ENCODE assay signal across 8 mouse cellular contexts in the genomic region with DNA sequence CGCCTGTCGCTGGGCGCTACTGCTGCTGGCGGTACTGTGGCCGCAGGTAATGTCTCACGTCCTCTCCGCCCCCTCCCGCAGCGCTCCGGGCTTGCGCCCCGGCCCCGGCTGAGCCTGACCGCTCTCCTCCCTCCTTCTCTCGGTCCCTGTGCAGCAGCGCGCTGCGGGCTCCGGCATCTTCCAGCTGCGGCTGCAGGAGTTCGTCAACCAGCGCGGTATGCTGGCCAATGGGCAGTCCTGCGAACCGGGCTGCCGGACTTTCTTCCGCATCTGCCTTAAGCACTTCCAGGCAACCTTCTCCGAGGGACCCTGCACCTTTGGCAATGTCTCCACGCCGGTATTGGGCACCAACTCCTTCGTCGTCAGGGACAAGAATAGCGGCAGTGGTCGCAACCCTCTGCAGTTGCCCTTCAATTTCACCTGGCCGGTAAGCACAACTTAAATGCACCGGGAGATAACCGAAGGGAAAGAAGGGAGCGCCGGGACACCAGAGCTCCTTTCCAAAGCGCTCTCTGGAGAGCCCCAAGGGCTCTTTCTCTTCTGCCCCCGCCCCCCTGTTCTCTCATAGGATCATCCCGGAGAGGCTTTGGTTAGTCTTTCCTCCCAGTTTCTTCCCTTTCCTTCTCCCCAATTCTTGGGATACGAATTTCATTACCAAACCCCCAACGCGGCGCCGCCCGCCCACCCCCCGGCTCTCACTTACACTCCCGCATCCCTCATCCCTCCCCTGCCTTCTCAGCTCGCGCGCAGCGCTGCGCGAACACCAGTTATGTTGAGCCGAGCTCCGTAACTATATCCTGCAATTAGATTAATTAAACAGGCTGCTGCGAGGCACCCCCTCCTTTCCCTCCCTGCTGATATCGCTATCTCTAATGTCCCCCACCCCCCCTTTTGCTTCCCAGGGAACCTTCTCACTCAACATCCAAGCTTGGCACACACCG. TPM values are rescaled to one million over a fixed set of nuclear protein-coding genes. Genes with fewer than 3 reads are reported as not detected.
DNase-seq lines count a peak whose midpoint lies in the region; ATAC-seq and TF ChIP-seq lines count a peak whose summit lies in the region.

No protein-coding gene starts in this region.

- under 1% methylated on average over 59 of the region's 61 CpGs for WGBS in heart, embryonic 15.5 days
- under 1% methylated on average over 61 of the region's 61 CpGs for WGBS in limb, embryonic 15.5 days
- WGBS in stomach, embryonic 14.5 days = under 1% methylated on average over 61 of the region's 61 CpGs

- H3K36me3 ChIP-seq in heart, embryonic 15.5 days = no peaks in the 10 kb centered on the region
- H3K36me3 ChIP-seq in limb, embryonic 15.5 days = no peaks in the 10 kb centered on the region
- no peaks in the 10 kb centered on the region for H3K36me3 ChIP-seq in stomach, embryonic 14.5 days (ENCODE audit: control insufficient read depth, insufficient read depth, low read length)

- H3K4me3 ChIP-seq in layer of hippocampus, adult 2 months = peak overlapping the region; percentile 58
- peak overlapping the region; percentile 38 for H3K4me3 ChIP-seq in bone marrow macrophage, adult 2 months (ENCODE audit: insufficient read depth, low read length)
- H3K4me3 ChIP-seq in heart, embryonic 15.5 days = peak overlapping the region; percentile 64
- peak overlapping the region; percentile 48 for H3K4me3 ChIP-seq in limb, embryonic 15.5 days
- peak overlapping the region; percentile 51 for H3K4me3 ChIP-seq in stomach, embryonic 14.5 days (ENCODE audit: low read depth, low read length)

- H3K27ac ChIP-seq in layer of hippocampus, adult 2 months = peak overlapping the region; percentile 49
- H3K27ac ChIP-seq in bone marrow macrophage, adult 2 months (ENCODE audit: insufficient read depth, low read depth, low read length) = no peak overlapping the region
- peak overlapping the region; percentile 69 for H3K27ac ChIP-seq in heart, embryonic 15.5 days
- H3K27ac ChIP-seq in limb, embryonic 15.5 days = no peak overlapping the region
- peak overlapping the region; percentile 27; the same call in 1 of the 2 replicates for H3K27ac ChIP-seq in stomach, embryonic 14.5 days (ENCODE audit: low read length)

- no peak for TF ChIP-seq POLR2A in bone marrow macrophage, adult 2 months (IDR thresholded peaks at IDR 0.05; ENCODE audit: borderline replicate concordance, low read depth, low read length)

- no peak for TF ChIP-seq CTCF in layer of hippocampus, adult 2 months (conservative IDR thresholded peaks at IDR 0.05)
- TF ChIP-seq CTCF in bone marrow macrophage, adult 2 months (IDR thresholded peaks at IDR 0.05; ENCODE audit: low read depth, low read length) = no peak

- peak overlapping the region; percentile 65 for H3K9ac ChIP-seq in heart, embryonic 15.5 days
- peak overlapping the region; percentile 11 for H3K9ac ChIP-seq in limb, embryonic 15.5 days
- peak overlapping the region; percentile 14; the same call in 1 of the 2 replicates for H3K9ac ChIP-seq in stomach, embryonic 14.5 days (replicated peaks; ENCODE audit: low read depth, low read length)

- peaks cover 6% of the 10 kb centered on the region for H3K4me1 ChIP-seq in bone marrow macrophage, adult 2 months (ENCODE audit: control insufficient read depth, insufficient read depth, low read length)
- H3K4me1 ChIP-seq in heart, embryonic 15.5 days (replicated peaks) = peaks cover 42% of the 10 kb centered on the region
- peaks cover 56% of the 10 kb centered on the region for H3K4me1 ChIP-seq in limb, embryonic 15.5 days
- H3K4me1 ChIP-seq in stomach, embryonic 14.5 days (ENCODE audit: control insufficient read depth, insufficient read depth, low read length) = peaks cover 37% of the 10 kb centered on the region

- no peaks in the 10 kb centered on the region for H3K9me3 ChIP-seq in heart, embryonic 15.5 days (replicated peaks)
- no peaks in the 10 kb centered on the region for H3K9me3 ChIP-seq in limb, embryonic 15.5 days
- H3K9me3 ChIP-seq in stomach, embryonic 14.5 days (ENCODE audit: control insufficient read depth, low read depth, low read length) = no peaks in the 10 kb centered on the region

- DNase-seq in layer of hippocampus, adult 2 months (ENCODE audit: low spot score in 2 of 2) = no peak
- no peak for DNase-seq in layer of hippocampus, postnatal 25 days (ENCODE audit: extremely low spot score in 1 of 2, low spot score in 1 of 2)
- DNase-seq in thymus, postnatal 36 days = no peak

- peaks cover 91% of the 10 kb centered on the region for H3K27me3 ChIP-seq in heart, embryonic 15.5 days
- H3K27me3 ChIP-seq in limb, embryonic 15.5 days = peaks cover 94% of the 10 kb centered on the region
- H3K27me3 ChIP-seq in stomach, embryonic 14.5 days (ENCODE audit: control insufficient read depth, insufficient read depth, low read length) = peaks cover 42% of the 10 kb centered on the region

- H3K4me2 ChIP-seq in heart, embryonic 15.5 days = peak overlapping the region; percentile 89
- peak overlapping the region; percentile 91 for H3K4me2 ChIP-seq in limb, embryonic 15.5 days
- H3K4me2 ChIP-seq in stomach, embryonic 14.5 days (replicated peaks; ENCODE audit: low read depth, low read length) = peak overlapping the region; percentile 92

- no peak for ATAC-seq in heart, embryonic 15.5 days (replicated peaks; ENCODE audit: insufficient number of reproducible peaks, insufficient read depth, low FRiP score, low read depth)
- ATAC-seq in limb, embryonic 15.5 days (ENCODE audit: insufficient number of reproducible peaks, low FRiP score, low TSS enrichment, low read depth) = no peak
- ATAC-seq in stomach, embryonic 14.5 days (ENCODE audit: insufficient number of reproducible peaks, insufficient read depth, low FRiP score, low read depth) = no peak
- no peak for ATAC-seq in monocyte, adult 5-6 weeks (replicated peaks; ENCODE audit: insufficient number of reproducible peaks, low FRiP score, low TSS enrichment, poor library complexity, severe bottlenecking)

RNA-seq across cellular contexts. Expression of gene Dll4, which starts 0.8 kb away (rescaled TPM):
- 1 to 10 TPM; 2.4 to 2.9 TPM for total RNA-seq in layer of hippocampus, adult 2 months (2021)
- total RNA-seq in layer of hippocampus, postnatal 25 days (2021) = 1 to 10 TPM; 3.0 to 5.2 TPM
- not detected in 2 replicates for polyA plus RNA-seq in bone marrow macrophage, adult 2 months (2012; ENCODE audit: insufficient read depth, insufficient read length, missing spikeins)
- 9.2 and 14.2 TPM in 2 replicates for polyA plus RNA-seq in heart, embryonic 15.5 days (2015; fragmentation: Nextera tagmentation; extraction: Ambion mirVana)
- polyA plus RNA-seq in limb, embryonic 15.5 days (2015; fragmentation: Nextera tagmentation; extraction: Ambion mirVana) = 6.7 and 7.3 TPM in 2 replicates
- polyA plus RNA-seq in stomach, embryonic 14.5 days (2014; fragmentation: Nextera tagmentation; extraction: Ambion mirVana) = 5.6 and 6.9 TPM in 2 replicates
- total RNA-seq in monocyte, adult 5-6 weeks (2017) = 0.19 to 0.85 TPM in 2 of 3 replicates, not detected in the other

RNA-seq across cellular contexts. Expression of gene Chac1, which starts 24.6 kb away (rescaled TPM):
- total RNA-seq in layer of hippocampus, adult 2 months (2021) = 1 to 10 TPM; 6.5 to 8.9 TPM
- 1 to 10 TPM; 6.4 to 7.1 TPM for total RNA-seq in layer of hippocampus, postnatal 25 days (2021)
- polyA plus RNA-seq in bone marrow macrophage, adult 2 months (2012; ENCODE audit: insufficient read depth, insufficient read length, missing spikeins) = 0.44 TPM in 1 of 2 replicates, not detected in the other
- 0.63 and 0.76 TPM in 2 replicates for polyA plus RNA-seq in heart, embryonic 15.5 days (2015; fragmentation: Nextera tagmentation; extraction: Ambion mirVana)
- polyA plus RNA-seq in limb, embryonic 15.5 days (2015; fragmentation: Nextera tagmentation; extraction: Ambion mirVana) = 1.1 TPM in 2 replicates
- 0.20 TPM in 2 replicates for polyA plus RNA-seq in stomach, embryonic 14.5 days (2014; fragmentation: Nextera tagmentation; extraction: Ambion mirVana)
- 0.49 TPM in 1 of 3 replicates, not detected in the others for total RNA-seq in monocyte, adult 5-6 weeks (2017)

RNA-seq across cellular contexts. Expression of gene Vps18, which starts 37.9 kb away (rescaled TPM):
- 10 to 100 TPM; 39.9 to 43.2 TPM for total RNA-seq in layer of hippocampus, adult 2 months (2021)
- total RNA-seq in layer of hippocampus, postnatal 25 days (2021) = 10 to 100 TPM; 37.5 to 43.9 TPM
- 33.6 and 34.1 TPM in 2 replicates for polyA plus RNA-seq in bone marrow macrophage, adult 2 months (2012; ENCODE audit: insufficient read depth, insufficient read length, missing spikeins)
- 10.3 and 14.7 TPM in 2 replicates for polyA plus RNA-seq in heart, embryonic 15.5 days (2015; fragmentation: Nextera tagmentation; extraction: Ambion mirVana)
- 17.6 and 19.5 TPM in 2 replicates for polyA plus RNA-seq in limb, embryonic 15.5 days (2015; fragmentation: Nextera tagmentation; extraction: Ambion mirVana)
- polyA plus RNA-seq in stomach, embryonic 14.5 days (2014; fragmentation: Nextera tagmentation; extraction: Ambion mirVana) = 10.9 and 12.8 TPM in 2 replicates
- total RNA-seq in monocyte, adult 5-6 weeks (2017) = 20.7 to 33.0 TPM (median 21.1 TPM) in 3 replicates

RNA-seq across cellular contexts. Expression of gene Rhov, which starts 55.4 kb away (rescaled TPM):
- total RNA-seq in layer of hippocampus, adult 2 months (2021) = 1 to 10 TPM; 5.9 to 7.1 TPM
- total RNA-seq in layer of hippocampus, postnatal 25 days (2021) = 1 to 10 TPM; 6.3 to 6.9 TPM
- 2.2 and 2.7 TPM in 2 replicates for polyA plus RNA-seq in bone marrow macrophage, adult 2 months (2012; ENCODE audit: insufficient read depth, insufficient read length, missing spikeins)
- 0.44 and 2.2 TPM in 2 replicates for polyA plus RNA-seq in heart, embryonic 15.5 days (2015; fragmentation: Nextera tagmentation; extraction: Ambion mirVana)
- 36.8 and 38.6 TPM in 2 replicates for polyA plus RNA-seq in limb, embryonic 15.5 days (2015; fragmentation: Nextera tagmentation; extraction: Ambion mirVana)
- 6.0 and 8.6 TPM in 2 replicates for polyA plus RNA-seq in stomach, embryonic 14.5 days (2014; fragmentation: Nextera tagmentation; extraction: Ambion mirVana)
- 0.48 TPM in 1 of 3 replicates, not detected in the others for total RNA-seq in monocyte, adult 5-6 weeks (2017)

Comparison
In these comparisons a context has a peak if more than half of its experiments do, and no peak if none do; other contexts are left out.
1. H3K27ac ChIP-seq: peak in layer of hippocampus, adult 2 months (single experiment), heart, embryonic 15.5 days (single experiment) and stomach, embryonic 14.5 days (single experiment); none in bone marrow macrophage, adult 2 months (single experiment) and limb, embryonic 15.5 days (single experiment).
2. H3K9ac ChIP-seq: peak in every context shown above with its lines; median percentile 65 in heart, embryonic 15.5 days; 14 in stomach, embryonic 14.5 days; 11 in limb, embryonic 15.5 days.
3. Peak in every context shown above with its lines, with median percentiles within 50 percentile points of each other: H3K4me3 ChIP-seq and H3K4me2 ChIP-seq.